Mouse (Mus musculus) heart, adult 2 months (tissue): Measurements from ENCODE around the gene Zfp84.

Experiments used
- CTCF ChIP-seq: fragments of 200-600 bp; IDR thresholded peaks from 2 replicates; pipeline ENCODE4 v1.8.1; 2022; ENCODE audit warnings: antibody characterized with exemption, mild to moderate bottlenecking, moderate library complexity
- POLR2A ChIP-seq: fragments of 200-500 bp; IDR thresholded peaks from 2 replicates; pipeline ENCODE4 v1.6.1; 2011; ENCODE audit warnings: mild to moderate bottlenecking, low read depth, low read length, control low read depth; ENCODE audit not compliant: insufficient read depth

- TF ChIP-seq CTCF (no peak), POLR2A (no peak)
Observed at GRCm38 (mm10) chr7:29768980-29769379, 628 bp downstream of the Zfp84 start.
